Mouse (Mus musculus): ENCODE data around the gene Cenpb.

DNA sequence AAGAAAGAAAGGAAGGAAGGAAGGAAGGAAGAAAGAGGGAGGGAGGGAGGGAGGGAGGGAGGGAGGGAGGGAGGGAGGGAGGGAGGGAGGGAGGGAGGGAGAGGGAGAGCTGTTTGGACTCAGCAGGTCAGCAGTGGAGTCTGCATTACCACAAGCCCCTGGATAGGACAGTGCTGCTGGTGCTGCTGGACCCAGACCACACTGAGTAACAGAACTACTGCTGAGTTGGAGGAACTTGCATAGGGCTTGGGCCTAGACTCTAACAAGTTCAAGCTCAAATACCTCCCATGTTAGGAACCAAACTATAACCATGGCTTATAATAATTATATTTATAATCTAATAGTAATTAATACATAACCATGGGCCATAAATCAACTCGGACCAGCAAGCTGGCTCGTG, 49.0 kb downstream of the Cenpb start:
- TF ChIP-seq CTCF (IDR thresholded peaks at IDR 0.05; ENCODE audit: low read depth, low read length) (no peak), POLR2A (IDR thresholded peaks at IDR 0.05; ENCODE audit: extremely low read depth, insufficient read depth, low read length) (no peak)
